Mouse (Mus musculus) skeletal muscle tissue, adult 2 months (tissue): Measurements from ENCODE around the gene Map2k5.
A peak's percentile ranks its signal among the peaks of the same experiment; 100 is the strongest.

Experiments
- DNase-seq: peaks from one replicate; pipeline ENCODE4 v3.0.0-alpha.2; 2012; ENCODE audit warnings: low read depth, low spot score

The Map2k5 gene

GRCm38 (mm10) chr9:63377270-63378142 lies at the start of gene Map2k5:
TSS of gene Map2k5 (minus strand) at chr9:63377902.
- peak; percentile 83 for DNase-seq

- no peak for DNase-seq
Observed at GRCm38 (mm10) chr9:63421096-63421736, 43.5 kb upstream of the Map2k5 start.

DNA sequence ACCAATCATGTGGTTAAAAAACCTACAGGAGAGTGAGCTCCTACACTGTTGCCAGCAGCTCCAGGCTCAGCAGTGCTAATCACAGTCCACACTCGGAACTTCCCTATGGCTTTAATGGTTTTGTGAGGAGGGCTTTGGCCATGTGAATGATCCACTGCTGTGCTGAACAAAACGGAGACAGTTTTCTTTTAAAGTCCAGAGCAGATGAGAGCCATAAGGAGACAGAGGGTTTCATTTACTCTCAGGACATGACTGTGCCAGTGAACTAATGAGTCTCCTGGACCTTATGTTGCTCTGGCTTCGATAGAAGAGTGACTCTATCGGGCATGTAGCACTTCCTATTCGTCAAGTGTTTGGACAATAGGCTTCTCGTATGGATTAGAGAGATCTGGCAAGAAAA lies 42.7 kb upstream of the Map2k5 start:
- DNase-seq: no peak

- DNase-seq: no peak
Observed at GRCm38 (mm10) chr9:63400176-63400575, 22.5 kb upstream of the Map2k5 start.

DNA sequence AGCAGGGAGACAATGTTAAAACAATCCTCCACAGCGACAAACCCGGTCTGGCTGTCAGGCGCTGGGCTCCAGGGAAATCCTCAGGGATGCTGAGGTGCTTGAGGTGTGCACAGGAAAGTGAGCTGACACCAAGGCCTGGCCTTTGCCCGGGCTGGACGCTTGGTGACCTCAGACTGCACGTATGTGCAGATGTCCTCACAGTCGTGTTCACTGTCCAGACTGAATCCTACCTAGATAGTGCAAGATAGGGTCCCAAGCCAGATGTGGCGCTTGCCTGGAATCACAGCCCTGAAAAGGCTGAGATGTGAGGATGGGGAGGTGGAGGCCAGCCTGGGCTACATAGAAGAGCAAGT lies 21.7 kb upstream of the Map2k5 start:
- no peak for DNase-seq

GRCm38 (mm10) chr9:63398611-63399462 lies 21.1 kb upstream of the Map2k5 start, which contains the start of gene 2300009A05Rik:
TSS of gene 2300009A05Rik (minus strand) at chr9:63399246.
- DNase-seq: peak; percentile 95

DNA sequence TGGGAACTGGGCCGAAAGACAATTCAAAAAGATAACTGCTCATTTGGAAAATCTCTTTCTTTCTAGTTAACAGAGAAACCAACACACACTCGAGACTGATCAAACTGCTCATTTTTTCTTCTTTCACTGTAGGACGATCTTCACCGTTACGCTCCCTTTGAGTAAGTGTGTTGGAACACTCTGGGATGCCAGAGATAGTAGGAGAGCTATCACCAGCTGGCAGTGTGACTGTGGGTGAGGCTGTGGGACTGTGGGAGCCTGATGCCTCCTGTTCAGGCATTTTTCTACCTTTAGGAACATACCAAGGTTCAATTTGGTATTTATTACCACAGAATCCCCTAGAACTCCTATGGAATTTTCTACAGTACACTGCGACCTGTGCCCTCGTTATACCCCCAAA lies 17.9 kb upstream of the Map2k5 start:
- DNase-seq: no peak

DNA sequence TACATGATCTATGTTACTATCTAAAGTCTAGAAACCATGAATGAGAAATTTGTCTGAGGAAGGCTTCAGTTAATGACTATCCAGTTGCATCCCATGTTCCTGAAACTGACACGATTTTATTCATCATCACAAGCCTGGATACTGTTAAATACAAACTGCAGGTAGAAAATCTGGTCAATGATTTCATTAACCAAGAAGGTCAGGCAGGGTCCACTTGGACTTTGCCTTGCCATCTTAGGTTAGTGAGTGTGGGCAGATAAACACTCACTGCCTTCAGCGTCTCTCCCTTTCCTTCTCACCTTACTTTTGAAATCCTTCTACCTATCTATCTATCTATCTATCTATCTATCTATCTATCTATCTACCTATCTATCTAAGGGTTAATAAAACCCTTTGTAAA lies 13.6 kb upstream of the Map2k5 start:
- DNase-seq: no peak

DNA sequence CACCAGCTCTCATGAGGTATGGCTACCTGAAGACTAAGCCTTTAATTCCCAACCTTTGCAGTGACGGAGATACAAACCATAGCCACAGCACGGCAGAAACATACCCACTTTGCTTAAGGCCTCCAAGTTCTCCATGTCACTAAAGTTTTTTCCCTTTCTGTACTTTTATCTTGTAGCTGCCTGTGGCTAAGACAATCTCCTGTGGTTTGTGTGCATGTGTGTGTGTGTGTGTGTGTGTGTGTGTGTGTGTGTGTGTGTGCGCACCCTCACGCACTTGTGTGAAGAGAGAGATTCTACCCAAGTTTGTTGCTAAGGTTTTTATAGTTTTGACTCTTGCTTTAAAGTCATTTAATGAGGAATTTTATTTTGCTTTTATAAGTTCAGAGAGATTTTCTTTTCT lies 5.1 kb upstream of the Map2k5 start:
- DNase-seq: no peak

- DNase-seq: no peak
Observed at GRCm38 (mm10) chr9:63380326-63380725, 2.6 kb upstream of the Map2k5 start.

GRCm38 (mm10) chr9:63378174-63378573 lies 472 bp upstream of the Map2k5 start:
- no peak for DNase-seq

- DNase-seq: peak; percentile 15
Observed at GRCm38 (mm10) chr9:63373315-63373714, 4.4 kb downstream of the Map2k5 start.

DNA sequence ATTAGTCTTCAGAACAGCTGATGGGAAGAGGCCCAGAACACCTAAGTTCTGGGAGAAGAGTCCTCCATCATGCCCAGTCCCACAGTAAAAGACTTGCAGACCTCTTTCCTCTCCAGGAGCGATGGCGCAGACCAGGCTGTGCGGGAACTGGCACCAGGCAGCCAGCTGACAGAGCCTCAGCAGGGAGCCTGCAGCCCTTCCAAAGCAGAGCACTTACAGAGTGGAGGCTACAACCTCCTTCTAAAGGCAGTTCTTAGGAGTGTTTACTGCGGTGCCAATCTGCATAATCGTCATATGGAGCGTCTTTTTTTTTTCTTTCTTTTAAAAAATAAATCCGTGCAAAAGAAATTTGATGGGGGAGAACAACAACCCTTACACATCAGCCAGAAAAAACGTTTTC lies 5.2 kb downstream of the Map2k5 start:
- DNase-seq: no peak

DNA sequence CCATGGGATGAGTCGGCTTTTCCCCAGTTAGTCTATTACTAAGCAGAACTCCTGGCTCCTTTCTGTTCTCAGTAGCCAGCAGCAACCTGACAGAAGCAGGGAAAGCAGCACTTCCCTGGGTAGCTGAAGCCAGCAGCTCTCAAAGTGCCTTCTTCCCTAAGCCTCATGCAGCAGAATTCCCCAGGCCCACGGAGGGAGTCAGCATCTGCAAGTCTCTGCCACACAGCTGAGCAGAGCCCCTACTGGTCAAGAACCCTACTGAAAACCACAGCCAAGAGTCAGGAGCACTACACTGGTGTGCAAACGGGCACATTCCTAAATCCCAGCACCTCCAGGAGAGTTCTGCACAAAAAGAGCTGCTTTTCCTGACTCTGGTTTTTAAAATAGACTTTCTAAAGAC lies 17.3 kb downstream of the Map2k5 start:
- DNase-seq: no peak

GRCm38 (mm10) chr9:63359016-63359415 lies 18.7 kb downstream of the Map2k5 start:
- no peak for DNase-seq

GRCm38 (mm10) chr9:63356721-63357120 lies 21.0 kb downstream of the Map2k5 start:
- no peak for DNase-seq

DNA sequence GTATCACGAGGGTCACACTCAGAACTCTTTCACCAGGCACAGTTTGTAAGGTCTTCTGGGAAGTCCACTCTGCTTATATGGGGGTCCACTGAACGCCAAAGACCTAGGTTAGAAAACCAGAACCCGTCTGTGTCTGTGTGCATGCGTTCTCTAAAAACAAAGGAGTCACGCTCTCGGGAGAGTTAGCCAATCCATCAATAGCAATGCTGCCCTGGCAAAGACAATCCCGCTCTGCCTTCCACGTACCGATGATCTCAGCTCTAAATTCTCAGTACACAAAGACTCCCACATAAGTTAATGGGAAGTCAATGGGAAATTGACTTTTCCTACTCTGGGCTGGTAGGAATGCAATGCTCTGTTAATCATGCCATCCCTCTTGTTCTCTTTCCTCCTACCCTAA lies 21.4 kb downstream of the Map2k5 start:
- no peak for DNase-seq

- DNase-seq: no peak
Observed at GRCm38 (mm10) chr9:63354168-63354567, 23.5 kb downstream of the Map2k5 start.

GRCm38 (mm10) chr9:63350030-63350429 lies 27.7 kb downstream of the Map2k5 start:
- no peak for DNase-seq

DNA sequence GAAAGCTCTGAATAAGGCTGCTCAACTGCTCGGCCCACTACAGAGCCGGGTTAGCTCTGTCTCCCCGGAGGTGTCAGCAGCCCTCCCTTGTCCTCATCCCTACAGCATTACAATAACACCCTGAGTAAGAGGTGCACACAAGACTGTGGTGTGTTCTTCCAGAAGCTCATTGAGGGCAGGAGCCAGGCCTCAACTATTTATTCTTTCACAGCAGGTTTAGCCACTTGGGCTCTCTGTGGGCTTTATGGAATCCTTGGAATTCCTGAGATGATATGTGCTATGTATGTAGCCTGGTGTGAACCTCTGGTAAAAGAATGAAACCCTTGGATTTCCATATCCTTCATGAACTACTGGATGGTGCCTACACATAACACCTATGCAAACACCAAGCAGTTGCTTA lies 28.5 kb downstream of the Map2k5 start:
- DNase-seq: no peak

DNA sequence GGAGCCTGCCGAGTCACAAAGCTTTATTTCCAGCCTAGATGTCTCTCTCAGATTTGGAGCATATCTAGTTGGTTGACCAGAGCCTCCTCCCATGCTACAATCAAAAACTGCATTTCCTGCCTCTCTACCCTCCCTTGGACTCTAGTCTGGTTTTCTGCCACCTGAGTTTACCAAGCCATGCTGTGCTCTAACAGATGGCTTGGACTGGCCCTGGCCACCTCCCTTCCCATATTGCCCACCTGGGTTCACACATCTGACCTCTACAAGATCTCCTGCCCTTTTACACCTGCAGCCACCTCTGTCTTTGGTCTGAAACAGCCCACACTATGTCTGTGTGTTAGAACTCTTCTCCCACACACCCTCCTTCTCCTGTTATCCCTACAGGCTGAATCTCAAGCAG lies 29.6 kb downstream of the Map2k5 start:
- no peak for DNase-seq

GRCm38 (mm10) chr9:63346029-63346428 lies 31.7 kb downstream of the Map2k5 start:
- DNase-seq: no peak
